Mouse (Mus musculus): ENCODE measurements around the gene Ccdc28a. TPM values are rescaled to one million over a fixed set of nuclear protein-coding genes. Genes with fewer than 3 reads are reported as not detected.

Ccdc28a gene
- 5.9 and 7.6 TPM in 2 replicates for polyA plus RNA-seq (2015; fragmentation: Nextera tagmentation; extraction: Ambion mirVana)

- WGBS (ENCODE audit: insufficient replicate concordance), result 1% methylated on average over 41 of the region's 41 CpGs
- peak within 1 kb of the TSS; percentile 87 for H3K4me2 ChIP-seq (ENCODE audit: low read depth, low read length)
These were observed at the start of gene Ccdc28a for GRCm38 (mm10) chr10:18234560-18235401. Gene Ccdc28a, minus strand, starts transcription at chr10:18234998.

GRCm38 (mm10) chr10:18283991-18284390, 49.2 kb upstream of the Ccdc28a start:
- Histone ChIP-seq H3K9me3 (replicated peaks; ENCODE audit: control insufficient read depth, low read length) (no peaks in the 10 kb centered on the region), H3K36me3 (ENCODE audit: control insufficient read depth, insufficient read depth) (no peaks in the 10 kb centered on the region), H3K4me3 (ENCODE audit: low read depth, low read length) (no peak overlapping the region), H3K4me1 (ENCODE audit: control insufficient read depth, low read depth, low read length) (no peaks in the 10 kb centered on the region), H3K27ac (ENCODE audit: low read length) (no peak overlapping the region), H3K27me3 (ENCODE audit: control insufficient read depth, insufficient read depth, low read depth, low read length) (no peaks in the 10 kb centered on the region), H3K9ac (ENCODE audit: low read depth, low read length) (no peak overlapping the region), H3K4me2 (ENCODE audit: low read depth, low read length) (no peak overlapping the region)
- no peak for ATAC-seq (ENCODE audit: low read depth)
- 64% methylated on average over 5 of the region's 5 CpGs for WGBS (ENCODE audit: insufficient replicate concordance)

More at GRCm38 (mm10) chr10:18234560-18235401, at the start of gene Ccdc28a:
- peak; percentile 97 for ATAC-seq (ENCODE audit: low read depth)
- Histone ChIP-seq H3K9me3 (replicated peaks; ENCODE audit: control insufficient read depth, low read length) (no peaks in the 10 kb centered on the region), H3K4me3 (ENCODE audit: low read depth, low read length) (peak within 1 kb of the TSS; percentile 87), H3K27me3 (ENCODE audit: control insufficient read depth, insufficient read depth, low read depth, low read length) (no peaks in the 10 kb centered on the region), H3K4me1 (ENCODE audit: control insufficient read depth, low read depth, low read length) (peaks cover 4% of the 10 kb centered on the region), H3K9ac (ENCODE audit: low read depth, low read length) (peak within 1 kb of the TSS; percentile 79), H3K36me3 (ENCODE audit: control insufficient read depth, insufficient read depth) (no peaks in the 10 kb centered on the region), H3K27ac (ENCODE audit: low read length) (peak within 1 kb of the TSS; percentile 77)

DNA sequence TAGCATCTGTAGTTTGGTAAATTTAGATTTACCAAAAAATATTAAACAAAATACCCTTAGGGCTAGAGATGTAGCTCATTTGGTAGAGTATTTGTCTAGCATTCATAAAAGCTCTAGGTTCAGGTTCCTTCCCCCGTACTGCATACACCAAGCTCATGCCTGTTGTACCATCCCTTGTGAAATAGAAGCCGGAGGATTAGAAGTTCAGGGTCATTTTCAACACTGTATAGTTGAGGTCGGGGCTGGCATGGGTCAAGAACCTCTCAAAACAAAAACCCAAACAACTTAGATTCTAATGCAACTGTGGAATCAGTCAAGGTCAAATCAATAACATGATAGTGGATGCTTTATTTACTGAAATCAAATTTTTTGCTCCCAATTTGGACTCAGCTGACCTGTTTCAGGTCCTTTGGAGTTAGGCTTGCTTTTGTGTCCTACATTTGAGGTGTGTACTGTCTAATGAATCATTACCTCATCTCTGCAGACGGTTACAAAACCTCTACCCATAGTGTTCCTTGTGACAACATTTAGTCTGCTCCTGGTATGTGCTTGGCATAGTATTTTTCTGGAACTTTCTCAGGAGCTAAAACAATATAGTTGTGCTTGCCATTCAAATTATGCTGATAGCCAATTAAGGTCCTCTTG, 41.4 kb upstream of the Ccdc28a start:
- Histone ChIP-seq H3K4me1 (ENCODE audit: control insufficient read depth, low read depth, low read length) (no peaks in the 10 kb centered on the region), H3K4me2 (ENCODE audit: low read depth, low read length) (no peak overlapping the region), H3K36me3 (ENCODE audit: control insufficient read depth, insufficient read depth) (no peaks in the 10 kb centered on the region), H3K4me3 (ENCODE audit: low read depth, low read length) (no peak overlapping the region), H3K9ac (ENCODE audit: low read depth, low read length) (no peak overlapping the region), H3K27ac (ENCODE audit: low read length) (no peak overlapping the region), H3K27me3 (ENCODE audit: control insufficient read depth, insufficient read depth, low read depth, low read length) (no peaks in the 10 kb centered on the region), H3K9me3 (replicated peaks; ENCODE audit: control insufficient read depth, low read length) (no peaks in the 10 kb centered on the region)
- 56% methylated on average over 4 of the region's 4 CpGs for WGBS (ENCODE audit: insufficient replicate concordance)
- ATAC-seq (ENCODE audit: low read depth), result peak; percentile 58; the same call in 1 of the 2 replicates

- Histone ChIP-seq H3K27me3 (ENCODE audit: control insufficient read depth, insufficient read depth, low read depth, low read length) (no peaks in the 10 kb centered on the region), H3K4me1 (ENCODE audit: control insufficient read depth, low read depth, low read length) (no peaks in the 10 kb centered on the region), H3K4me3 (ENCODE audit: low read depth, low read length) (no peak overlapping the region), H3K27ac (ENCODE audit: low read length) (no peak overlapping the region), H3K9ac (ENCODE audit: low read depth, low read length) (no peak overlapping the region), H3K36me3 (ENCODE audit: control insufficient read depth, insufficient read depth) (no peaks in the 10 kb centered on the region), H3K4me2 (ENCODE audit: low read depth, low read length) (no peak overlapping the region), H3K9me3 (replicated peaks; ENCODE audit: control insufficient read depth, low read length) (no peaks in the 10 kb centered on the region)
- 51% methylated on average over 4 of the region's 4 CpGs for WGBS (ENCODE audit: insufficient replicate concordance)
- ATAC-seq (ENCODE audit: low read depth), result no peak
These were observed 16.5 kb upstream of the Ccdc28a start for GRCm38 (mm10) chr10:18251345-18251744.

- 51% methylated on average over 2 of the region's 2 CpGs for WGBS (ENCODE audit: insufficient replicate concordance)
- Histone ChIP-seq H3K4me3 (ENCODE audit: low read depth, low read length) (no peak overlapping the region), H3K4me1 (ENCODE audit: control insufficient read depth, low read depth, low read length) (no peaks in the 10 kb centered on the region), H3K4me2 (ENCODE audit: low read depth, low read length) (no peak overlapping the region), H3K27me3 (ENCODE audit: control insufficient read depth, insufficient read depth, low read depth, low read length) (no peaks in the 10 kb centered on the region), H3K36me3 (ENCODE audit: control insufficient read depth, insufficient read depth) (no peaks in the 10 kb centered on the region), H3K27ac (ENCODE audit: low read length) (no peak overlapping the region), H3K9ac (ENCODE audit: low read depth, low read length) (no peak overlapping the region), H3K9me3 (replicated peaks; ENCODE audit: control insufficient read depth, low read length) (no peaks in the 10 kb centered on the region)
- ATAC-seq (ENCODE audit: low read depth), result no peak
These were observed 8.8 kb upstream of the Ccdc28a start for GRCm38 (mm10) chr10:18243614-18244013.

GRCm38 (mm10) chr10:18237191-18237590, 2.4 kb upstream of the Ccdc28a start:
- ATAC-seq (ENCODE audit: low read depth), result no peak
- no peaks in the 10 kb centered on the region for H3K27me3 ChIP-seq (ENCODE audit: control insufficient read depth, insufficient read depth, low read depth, low read length)
- peaks cover 4% of the 10 kb centered on the region for H3K4me1 ChIP-seq (ENCODE audit: control insufficient read depth, low read depth, low read length)
- WGBS (ENCODE audit: insufficient replicate concordance), result 58% methylated on average over 7 of the region's 7 CpGs
- H3K27ac ChIP-seq (ENCODE audit: low read length), result no peak overlapping the region
- no peaks in the 10 kb centered on the region for H3K36me3 ChIP-seq (ENCODE audit: control insufficient read depth, insufficient read depth)
- H3K4me3 ChIP-seq (ENCODE audit: low read depth, low read length), result no peak overlapping the region
- H3K9ac ChIP-seq (ENCODE audit: low read depth, low read length), result no peak overlapping the region
- H3K4me2 ChIP-seq (ENCODE audit: low read depth, low read length), result no peak overlapping the region
- no peaks in the 10 kb centered on the region for H3K9me3 ChIP-seq (replicated peaks; ENCODE audit: control insufficient read depth, low read length)

GRCm38 (mm10) chr10:18236328-18236927, 1.6 kb upstream of the Ccdc28a start:
- Histone ChIP-seq H3K4me1 (ENCODE audit: control insufficient read depth, low read depth, low read length) (peaks cover 4% of the 10 kb centered on the region), H3K36me3 (ENCODE audit: control insufficient read depth, insufficient read depth) (no peaks in the 10 kb centered on the region), H3K9ac (ENCODE audit: low read depth, low read length) (no peak overlapping the region), H3K4me2 (ENCODE audit: low read depth, low read length) (no peak overlapping the region), H3K4me3 (ENCODE audit: low read depth, low read length) (no peak overlapping the region), H3K27me3 (ENCODE audit: control insufficient read depth, insufficient read depth, low read depth, low read length) (no peaks in the 10 kb centered on the region), H3K27ac (ENCODE audit: low read length) (no peak overlapping the region), H3K9me3 (replicated peaks; ENCODE audit: control insufficient read depth, low read length) (no peaks in the 10 kb centered on the region)
- WGBS (ENCODE audit: insufficient replicate concordance), result 65% methylated on average over 5 of the region's 5 CpGs
- ATAC-seq (ENCODE audit: low read depth), result no peak

DNA sequence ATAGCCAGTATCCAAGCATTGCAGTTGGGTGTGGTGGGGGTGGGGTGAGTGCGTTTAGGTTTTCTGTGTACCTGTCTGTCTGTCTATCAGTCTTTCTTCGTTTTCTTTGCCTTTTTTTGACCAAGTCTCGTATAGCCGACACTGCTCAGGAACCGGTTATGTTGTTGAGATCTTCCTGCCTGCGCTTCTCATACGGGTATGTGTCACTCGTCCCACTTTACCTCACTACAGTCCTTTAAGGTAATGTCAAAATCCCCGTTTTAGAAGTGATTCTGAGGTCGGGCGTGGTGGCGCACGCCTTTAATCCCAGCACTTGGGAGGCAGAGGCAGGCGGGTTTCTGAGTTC, 577 bp upstream of the Ccdc28a start:
- Histone ChIP-seq H3K36me3 (ENCODE audit: control insufficient read depth, insufficient read depth) (no peaks in the 10 kb centered on the region), H3K27ac (ENCODE audit: low read length) (no peak overlapping the region), H3K9me3 (replicated peaks; ENCODE audit: control insufficient read depth, low read length) (no peaks in the 10 kb centered on the region), H3K4me2 (ENCODE audit: low read depth, low read length) (peak overlapping the region; percentile 87), H3K9ac (ENCODE audit: low read depth, low read length) (no peak overlapping the region), H3K27me3 (ENCODE audit: control insufficient read depth, insufficient read depth, low read depth, low read length) (no peaks in the 10 kb centered on the region), H3K4me3 (ENCODE audit: low read depth, low read length) (peak overlapping the region; percentile 87), H3K4me1 (ENCODE audit: control insufficient read depth, low read depth, low read length) (peaks cover 4% of the 10 kb centered on the region)
- ATAC-seq (ENCODE audit: low read depth), result no peak
- 12% methylated on average over 14 of the region's 14 CpGs for WGBS (ENCODE audit: insufficient replicate concordance)

GRCm38 (mm10) chr10:18233891-18234290, 907 bp downstream of the Ccdc28a start:
- Histone ChIP-seq H3K27me3 (ENCODE audit: control insufficient read depth, insufficient read depth, low read depth, low read length) (no peaks in the 10 kb centered on the region), H3K4me3 (ENCODE audit: low read depth, low read length) (peak overlapping the region; percentile 87), H3K4me2 (ENCODE audit: low read depth, low read length) (peak overlapping the region; percentile 87), H3K4me1 (ENCODE audit: control insufficient read depth, low read depth, low read length) (peaks cover 4% of the 10 kb centered on the region), H3K9ac (ENCODE audit: low read depth, low read length) (no peak overlapping the region), H3K27ac (ENCODE audit: low read length) (no peak overlapping the region), H3K36me3 (ENCODE audit: control insufficient read depth, insufficient read depth) (no peaks in the 10 kb centered on the region), H3K9me3 (replicated peaks; ENCODE audit: control insufficient read depth, low read length) (no peaks in the 10 kb centered on the region)
- no peak for ATAC-seq (ENCODE audit: low read depth)
- 38% methylated on average over 3 of the region's 3 CpGs for WGBS (ENCODE audit: insufficient replicate concordance)

Measured in liver, embryonic 16.5 days (tissue).